Mouse (Mus musculus): ENCODE measurements around the gene Fam136a. TPM values are rescaled to one million over a fixed set of nuclear protein-coding genes. Genes with fewer than 3 reads are reported as not detected.
"Not testable (repeated sequence)": the region's sequence is repeated elsewhere in the genome, so short reads cannot be mapped to it uniquely, and the experiment has no call there.

The Fam136a gene
- total RNA-seq, 2 experiments from 2014 or later: 31.3 to 35.0 TPM

DNA sequence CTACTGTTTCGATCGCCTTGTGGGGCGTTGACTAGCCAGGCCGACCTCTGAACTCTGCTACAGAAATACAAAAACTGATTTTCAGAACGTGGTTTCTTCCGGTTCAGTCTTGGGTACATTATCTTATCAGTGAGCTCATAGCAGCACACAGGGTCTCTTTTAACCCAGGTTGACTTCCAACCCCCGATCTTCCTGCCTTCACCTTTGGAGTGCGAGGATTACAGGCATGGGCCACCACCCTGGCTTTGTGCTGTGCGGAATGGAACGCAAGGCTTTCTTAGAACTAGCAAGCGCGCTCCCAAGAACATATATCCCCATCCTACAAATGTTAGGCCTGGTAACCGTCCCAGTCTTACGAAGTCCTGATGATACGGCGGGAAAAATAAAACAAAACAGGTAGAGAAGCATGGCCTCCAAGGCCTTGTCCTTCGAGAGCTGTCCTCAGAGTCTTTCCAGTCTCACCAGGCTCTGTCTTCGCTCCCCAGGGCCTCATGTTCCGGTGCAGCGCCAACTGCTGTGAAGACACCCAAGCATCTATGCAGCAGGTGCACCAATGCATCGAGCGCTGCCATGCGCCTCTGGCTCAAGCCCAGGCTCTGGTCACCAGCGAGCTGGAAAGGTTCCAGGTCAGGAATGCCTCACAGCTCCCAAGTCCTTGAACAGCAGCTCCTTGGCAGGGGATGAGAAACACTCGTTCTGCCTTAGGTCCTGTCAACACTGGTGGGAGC is 843 bp downstream of the Fam136a start:
- DNase-seq (ENCODE audit: low spot score in 2 of 2): peak; percentile 24 to 48

DNA sequence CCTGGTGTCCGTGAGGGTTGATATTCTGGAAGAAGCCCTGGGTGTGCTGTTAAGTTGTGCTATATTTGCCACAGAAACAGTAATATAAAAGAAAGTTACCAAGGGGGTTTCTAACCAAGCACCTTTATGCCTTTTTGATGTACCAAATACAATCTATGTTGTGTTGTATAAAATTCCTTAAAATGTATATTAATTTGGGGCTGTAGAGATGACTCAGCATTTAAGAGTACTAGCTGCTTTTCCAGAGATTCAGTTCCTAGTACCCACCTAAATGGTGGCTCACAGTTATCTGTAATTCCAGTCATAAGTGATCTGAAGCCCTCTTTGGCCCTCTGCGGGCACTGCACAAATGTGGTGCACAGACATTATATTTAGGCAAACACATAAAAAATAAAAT is 1.4 kb downstream of the Fam136a start:
- no peak for DNase-seq (ENCODE audit: low spot score in 2 of 2)

DNA sequence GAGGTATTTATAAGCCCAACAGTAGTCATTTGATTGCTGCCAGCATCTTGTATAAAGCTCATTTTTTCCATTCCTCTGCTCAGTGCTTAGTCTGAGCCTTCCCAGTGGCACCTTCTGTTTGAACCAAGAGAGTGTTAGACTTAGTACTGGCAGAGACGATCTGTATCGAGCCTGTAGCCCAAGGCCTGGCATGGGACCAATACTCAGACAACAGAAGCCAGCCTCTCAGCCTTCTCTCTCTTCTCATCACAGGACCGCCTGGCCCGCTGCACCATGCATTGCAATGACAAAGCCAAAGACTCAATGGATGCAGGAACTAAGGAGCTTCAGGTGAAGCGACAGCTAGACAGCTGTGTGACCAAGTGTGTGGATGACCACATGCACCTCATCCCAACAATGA is 3.0 kb downstream of the Fam136a start:
- DNase-seq (ENCODE audit: low spot score in 2 of 2): no peak

DNA sequence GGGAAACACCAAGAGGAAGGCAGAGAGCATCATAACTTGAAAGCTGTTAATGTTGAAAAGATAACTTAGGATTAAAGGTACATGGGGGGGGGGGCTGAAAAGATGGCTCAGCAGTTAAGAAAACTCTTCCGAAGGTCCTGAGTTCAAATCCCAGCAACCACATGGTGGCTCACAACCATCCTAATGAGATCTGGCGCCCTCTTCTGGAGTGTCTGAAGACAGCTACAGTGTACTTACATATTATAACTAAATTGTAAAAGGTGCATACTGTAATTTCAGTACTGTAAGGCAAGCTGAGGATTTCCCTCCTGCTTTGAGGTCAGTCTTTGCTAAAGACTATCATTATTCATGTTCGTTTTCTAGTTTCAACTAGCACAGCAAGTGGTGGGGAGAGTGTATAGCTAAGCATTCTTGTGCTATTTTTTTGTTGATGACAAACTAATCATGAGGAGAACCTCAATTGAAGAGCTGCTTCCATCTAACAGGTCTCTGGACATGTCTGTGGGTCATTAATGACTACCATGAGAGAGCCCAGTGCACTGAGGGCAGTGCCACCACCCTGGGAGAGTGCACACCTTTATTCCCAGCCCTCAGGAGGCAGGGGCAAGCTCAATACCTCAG is 4.8 kb downstream of the Fam136a start:
- no peak for DNase-seq (ENCODE audit: low spot score in 2 of 2)

DNA sequence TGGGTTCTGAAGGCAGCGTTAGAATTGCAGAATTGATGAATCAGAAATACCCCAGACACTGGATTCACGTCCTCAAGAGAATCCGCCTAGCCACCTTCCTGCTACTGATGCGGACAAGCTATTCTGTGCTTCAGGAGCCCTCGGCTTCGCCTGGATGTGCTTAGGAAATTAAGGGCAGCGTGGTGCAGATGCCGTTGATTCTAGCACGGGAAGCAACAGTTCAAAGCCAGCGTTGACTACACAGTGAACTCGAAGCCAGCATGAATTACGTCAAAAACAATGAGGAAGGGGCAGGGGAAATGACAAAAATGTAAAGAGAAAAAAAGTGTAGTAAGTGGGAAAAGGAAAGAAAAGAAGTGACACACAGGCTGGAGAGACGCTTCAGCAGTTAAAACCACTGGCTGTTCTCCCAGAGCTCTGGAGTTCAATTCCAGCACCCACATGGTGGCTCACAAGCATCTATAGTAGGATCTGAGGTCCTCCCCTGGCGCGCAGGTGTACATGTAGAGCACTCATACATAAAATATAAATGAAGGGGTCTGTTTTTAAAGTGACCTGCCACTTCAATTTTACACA is 5.4 kb downstream of the Fam136a start, which contains the start of gene Snrpg:
Gene Snrpg, plus strand, starts transcription at position 541 of the 576 bp plus-strand sequence.
- DNase-seq (ENCODE audit: low spot score in 2 of 2): no peak

DNA sequence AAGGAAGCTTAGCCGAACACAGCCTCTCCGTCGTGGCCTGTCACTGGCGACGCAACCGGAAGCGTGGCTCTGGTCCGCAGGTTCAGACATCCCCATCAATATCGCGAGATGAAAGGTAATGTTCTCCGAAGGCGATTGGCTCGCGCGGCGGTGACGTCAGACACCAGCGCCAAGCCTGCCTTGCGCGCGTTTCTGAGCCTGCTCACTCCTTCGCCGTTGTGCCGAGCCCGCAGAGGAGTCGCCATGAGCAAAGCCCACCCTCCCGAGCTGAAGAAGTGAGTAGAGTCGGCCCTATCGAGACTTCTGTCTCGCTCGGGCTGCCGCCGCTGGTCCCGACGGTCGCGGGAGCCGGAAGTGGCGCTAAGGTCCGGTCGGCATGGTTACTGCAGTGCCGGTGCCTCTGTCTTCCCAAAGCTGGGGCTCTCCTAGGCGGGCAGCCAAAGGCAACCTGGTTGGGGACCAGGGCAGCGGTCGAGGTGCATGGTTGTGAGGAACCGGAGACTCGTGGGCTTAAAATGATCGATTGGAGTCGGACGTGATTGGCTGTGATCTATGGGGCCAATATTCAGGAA is 6.0 kb downstream of the Fam136a start:
- peak; percentile 95 to 98 for DNase-seq (ENCODE audit: low spot score in 2 of 2)

DNA sequence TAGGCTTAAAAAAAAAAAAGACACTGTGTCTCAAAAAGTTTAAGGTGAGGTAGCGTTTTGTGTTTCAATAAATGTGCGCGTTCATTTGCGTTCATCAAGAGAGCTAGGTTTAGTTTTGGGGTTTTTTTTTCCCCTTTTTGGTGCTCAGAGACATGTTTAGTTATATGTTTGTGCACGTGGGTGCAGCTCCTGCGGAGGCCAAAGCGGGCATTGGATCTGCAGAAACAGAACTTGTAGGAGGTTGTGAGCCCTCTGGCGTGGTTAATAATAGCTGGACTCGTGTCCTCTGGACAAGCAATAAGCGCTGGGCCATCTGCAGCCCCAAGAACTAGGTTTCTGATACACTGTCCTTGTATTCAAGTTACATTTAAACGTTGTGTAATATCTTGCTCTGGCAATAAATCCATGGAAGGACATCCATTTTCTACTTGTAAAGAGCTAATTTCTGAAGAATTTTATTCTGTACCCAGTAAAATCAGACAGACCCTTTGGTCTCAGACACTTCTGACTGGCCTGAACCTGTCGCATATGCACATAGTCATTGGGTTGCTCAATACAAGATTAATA is 6.6 kb downstream of the Fam136a start:
- no peak for DNase-seq (ENCODE audit: low spot score in 2 of 2)

DNA sequence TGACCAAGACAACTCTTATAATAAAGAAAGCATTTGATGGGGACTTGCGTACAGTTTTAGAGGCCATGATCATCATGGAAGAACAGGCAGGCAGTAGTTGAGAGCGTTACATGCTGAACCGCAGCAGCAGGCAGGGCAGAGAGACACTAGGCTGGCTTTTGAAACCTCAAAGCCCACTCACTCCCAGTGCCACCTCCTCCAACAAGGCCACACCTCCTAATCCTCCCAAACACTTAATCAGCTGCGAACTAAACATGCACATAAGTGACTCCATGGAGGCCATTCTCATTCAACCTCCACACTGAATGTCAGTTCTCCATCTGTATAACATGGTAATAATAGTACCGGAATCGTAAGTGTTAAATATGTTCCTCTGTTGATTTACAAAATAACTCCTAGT is 8.1 kb downstream of the Fam136a start:
- DNase-seq (ENCODE audit: low spot score in 2 of 2): no peak

DNA sequence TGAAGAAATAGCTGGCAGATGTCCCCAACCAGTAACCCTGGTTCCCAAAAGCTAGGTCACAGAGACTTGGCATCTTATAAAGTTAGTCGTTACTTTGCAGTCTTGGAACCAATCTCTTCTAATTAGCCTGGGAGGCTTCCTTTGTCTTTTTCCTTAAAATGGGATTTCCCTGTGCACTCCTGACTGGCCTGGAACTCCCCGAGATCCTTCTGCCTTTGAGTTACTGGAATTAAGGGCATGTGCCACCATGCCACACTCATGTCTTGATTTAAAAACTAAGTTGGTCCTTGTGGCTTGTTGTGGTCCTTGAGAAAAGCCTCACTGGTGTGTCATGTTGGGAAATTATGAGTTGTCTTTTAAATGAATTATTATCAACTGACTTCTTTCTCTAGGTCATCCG is 12.9 kb downstream of the Fam136a start:
- DNase-seq (ENCODE audit: low spot score in 2 of 2): no peak

DNA sequence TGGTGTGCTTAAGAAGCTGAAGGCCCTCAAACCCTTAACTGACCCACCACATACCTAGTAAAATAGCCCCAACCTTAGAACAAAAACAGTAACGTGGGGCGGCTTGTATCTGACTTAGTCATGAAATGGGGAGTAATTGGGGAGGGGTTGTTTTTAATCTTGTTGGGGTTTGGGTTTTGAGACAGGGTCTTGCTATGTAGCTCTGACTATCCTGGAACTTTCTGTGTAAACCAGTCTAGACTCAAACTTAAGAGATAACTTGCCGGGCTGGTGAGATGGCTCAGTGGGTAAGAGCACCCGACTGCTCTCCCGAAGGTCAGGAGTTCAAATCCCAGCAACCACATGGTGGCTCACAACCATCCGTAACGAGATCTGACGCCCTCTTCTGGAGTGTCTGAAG is 14.7 kb downstream of the Fam136a start:
- not testable (repeated sequence) for DNase-seq (ENCODE audit: low spot score in 2 of 2)

DNA sequence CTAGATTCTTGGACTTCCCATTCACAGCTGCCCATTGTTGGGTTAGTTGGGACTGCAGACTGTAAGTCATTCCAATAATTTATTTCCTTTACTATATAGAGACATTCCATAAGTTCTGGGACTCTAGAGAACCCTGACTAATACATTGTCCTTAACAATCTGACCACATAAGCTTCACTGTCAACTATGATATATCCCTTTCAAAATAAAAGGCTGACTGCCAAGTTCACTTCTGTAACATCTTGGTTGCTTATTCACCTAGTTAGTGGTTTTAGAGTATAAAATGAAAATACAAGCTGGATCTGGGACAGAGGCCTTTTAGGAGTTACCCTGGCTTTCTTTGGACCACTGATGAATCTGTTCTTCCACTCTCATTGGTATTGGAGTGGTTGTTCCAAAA is 17.1 kb downstream of the Fam136a start:
- DNase-seq (ENCODE audit: low spot score in 2 of 2): no peak

DNA sequence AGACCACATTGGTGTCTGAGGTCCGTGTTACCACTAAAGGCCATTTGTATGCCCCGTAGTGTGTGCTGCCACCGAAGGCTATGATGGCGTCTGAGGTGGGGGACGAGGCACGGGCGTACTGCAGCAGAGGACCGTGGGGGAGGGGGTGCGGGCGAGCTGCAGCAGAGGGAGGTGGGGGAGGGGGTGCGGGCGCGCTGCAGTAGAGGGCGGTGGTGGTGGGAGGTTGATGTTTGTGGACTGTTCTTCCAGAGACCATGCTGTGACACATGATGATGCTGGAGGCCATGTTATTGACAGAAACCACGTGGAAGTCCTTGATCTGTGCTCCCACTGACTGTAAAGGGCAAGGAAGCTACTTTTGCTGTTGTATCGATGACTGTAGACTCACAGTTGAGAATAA is 17.9 kb downstream of the Fam136a start:
- no peak for DNase-seq (ENCODE audit: low spot score in 2 of 2)

DNA sequence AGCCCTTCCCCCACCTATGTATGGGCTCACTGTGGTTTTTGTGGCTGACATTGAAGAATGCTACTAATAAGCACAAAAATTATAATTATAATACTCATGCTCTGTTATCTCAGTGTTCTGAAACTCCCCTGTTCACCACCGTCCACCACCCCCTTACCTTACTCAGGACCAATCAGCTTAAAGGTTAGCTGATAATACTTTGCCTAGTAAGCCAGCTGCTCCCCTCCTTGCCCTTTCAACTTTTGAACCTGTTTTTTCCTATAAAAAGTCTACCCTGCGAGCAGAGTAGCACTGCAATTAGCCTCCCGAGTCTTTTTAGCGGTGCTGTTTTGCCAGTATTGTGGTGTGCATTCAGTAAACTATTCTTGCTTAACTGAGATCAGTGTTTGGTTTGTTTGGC is 19.2 kb downstream of the Fam136a start:
- DNase-seq (ENCODE audit: low spot score in 2 of 2): no peak

DNA sequence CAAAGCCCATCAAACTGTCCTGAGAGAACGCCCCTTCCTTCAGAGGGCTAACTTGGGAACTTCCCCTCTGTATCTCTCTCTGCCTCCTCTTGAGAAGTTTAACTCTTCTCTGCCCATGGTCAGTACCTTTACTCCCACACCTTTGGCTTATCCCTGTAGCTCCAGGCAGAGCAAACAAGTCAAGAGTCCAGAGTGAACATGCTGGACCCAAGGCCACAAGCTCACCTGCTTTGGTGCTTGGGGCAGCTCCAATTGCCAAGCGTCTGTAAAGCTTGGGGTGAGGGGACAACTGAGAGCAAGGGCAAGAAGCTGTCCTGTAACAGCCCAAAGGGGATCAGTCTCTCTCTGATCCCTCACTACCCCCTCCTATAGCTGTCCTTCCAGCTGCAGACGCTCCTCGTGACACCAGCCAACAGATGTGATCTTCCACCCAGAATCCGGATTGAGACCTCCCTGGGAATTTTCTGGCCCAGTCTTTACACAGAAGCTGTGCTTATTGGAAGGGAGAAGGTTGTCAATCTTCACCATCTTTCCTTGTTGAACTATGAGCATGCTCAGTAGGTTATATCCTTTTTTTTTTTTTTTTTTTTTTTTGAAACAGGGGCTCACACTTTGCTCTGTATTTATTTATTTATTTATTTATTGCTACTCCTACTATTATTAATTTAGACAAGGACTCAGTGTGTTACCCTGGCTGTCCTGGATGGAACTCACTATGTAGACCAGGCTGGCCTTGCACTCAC is 20.1 kb downstream of the Fam136a start:
- no peak for DNase-seq (ENCODE audit: low spot score in 2 of 2)

DNA sequence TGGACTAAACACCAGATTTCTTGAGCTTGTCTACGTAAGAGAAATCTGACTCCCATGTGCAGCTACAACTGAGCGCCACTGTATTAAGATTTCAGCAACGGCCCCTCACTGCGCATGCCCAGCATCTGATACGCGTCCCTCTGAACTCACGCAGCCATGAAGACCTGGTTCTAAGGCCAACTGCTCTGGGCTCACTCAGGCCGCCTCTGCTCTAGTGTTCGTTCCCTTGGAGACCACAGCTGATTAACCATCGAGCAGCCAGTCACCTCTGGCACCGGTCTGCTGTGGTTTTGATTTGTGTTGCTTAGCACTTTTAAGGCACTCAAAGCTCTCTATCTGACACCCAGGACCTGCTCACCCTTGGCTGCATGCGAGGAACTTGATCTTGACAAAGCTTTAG is 21.9 kb downstream of the Fam136a start:
- no peak for DNase-seq (ENCODE audit: low spot score in 2 of 2)

DNA sequence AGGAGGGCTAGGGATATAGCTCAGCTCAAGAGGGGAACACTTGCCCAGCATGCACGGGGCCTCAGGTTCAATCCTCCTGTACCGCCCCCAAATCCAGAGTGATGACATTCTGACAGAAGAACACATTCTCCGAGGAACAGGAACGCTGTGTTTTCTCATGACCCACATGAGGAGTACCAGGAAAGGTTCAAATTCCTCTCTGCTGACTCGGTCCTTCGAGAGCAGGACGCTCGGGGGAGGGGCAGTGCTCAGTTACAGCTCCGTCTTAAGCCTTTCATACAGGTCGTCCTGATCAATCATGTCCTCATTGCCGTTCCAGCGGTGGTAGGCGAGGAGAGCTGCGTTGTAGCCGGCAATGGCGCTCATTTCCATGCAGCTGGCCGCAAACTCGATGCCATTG is 23.0 kb downstream of the Fam136a start:
- no peak for DNase-seq (ENCODE audit: low spot score in 2 of 2)

DNA sequence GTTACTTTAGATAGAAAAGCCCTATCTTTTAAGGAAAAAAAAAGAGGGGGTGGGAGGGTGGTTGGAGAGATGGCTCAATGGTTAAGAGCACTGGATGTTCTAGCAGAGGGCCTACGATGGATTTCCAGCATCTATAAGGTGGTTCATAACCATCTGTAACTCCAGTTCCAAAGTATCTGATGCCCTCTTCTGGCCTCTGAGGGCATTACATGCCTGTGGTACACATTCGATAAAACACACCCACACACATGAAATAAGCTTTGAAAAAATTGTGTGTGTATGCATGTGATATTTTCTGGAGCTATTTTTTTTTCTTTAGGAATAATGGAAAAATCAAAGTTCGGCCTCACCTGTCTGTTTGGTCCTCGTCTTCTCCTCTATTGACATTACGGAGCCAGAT is 25.9 kb downstream of the Fam136a start:
- DNase-seq (ENCODE audit: low spot score in 2 of 2): no peak

DNA sequence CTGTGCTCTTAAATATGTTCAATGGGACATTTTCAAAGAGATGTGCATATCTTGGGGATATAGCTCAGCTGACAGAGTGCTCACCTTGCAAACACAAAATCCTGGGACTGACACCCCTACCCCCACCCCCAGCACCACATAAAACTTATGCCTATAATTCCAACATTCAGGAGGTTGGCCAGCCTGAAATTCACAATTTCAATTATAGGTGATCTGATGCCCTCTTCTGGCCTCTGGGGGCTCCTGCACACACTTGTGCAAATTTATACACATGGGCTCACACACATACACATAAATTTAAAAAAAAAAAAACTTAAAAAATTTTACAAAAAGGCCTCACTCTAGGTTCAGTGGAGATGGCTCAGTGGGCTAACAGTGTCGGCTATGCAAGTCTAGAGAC is 27.7 kb downstream of the Fam136a start:
- DNase-seq (ENCODE audit: low spot score in 2 of 2): no peak

DNA sequence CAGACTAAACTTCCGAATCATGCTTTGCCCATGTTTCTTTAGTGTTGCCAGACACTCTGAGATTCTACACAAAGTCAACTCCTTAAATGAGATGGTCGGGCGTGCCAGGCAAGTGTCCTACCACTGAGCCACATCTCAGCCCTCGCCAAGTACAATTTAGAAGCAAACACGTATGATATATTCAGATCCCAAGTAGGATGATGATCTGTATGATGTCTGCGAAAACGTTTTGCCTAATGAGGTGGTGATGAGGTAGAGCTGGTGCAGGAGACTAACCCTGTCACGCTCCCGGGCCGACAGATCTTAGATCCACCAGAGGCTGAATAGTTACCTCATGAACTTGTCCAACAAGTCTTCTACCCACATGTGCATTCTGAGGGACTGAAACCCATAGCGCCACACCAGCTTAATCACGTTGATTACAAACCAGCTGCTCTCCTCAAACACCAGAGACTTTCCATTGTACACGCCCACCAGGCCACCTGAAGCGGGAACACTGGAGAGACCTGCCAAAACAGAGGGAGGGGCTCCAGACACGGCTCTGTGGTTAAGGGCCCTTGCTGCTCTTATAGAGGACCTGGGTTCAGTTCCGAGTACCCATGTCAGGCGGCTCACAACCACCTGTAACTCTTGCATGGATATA is 28.8 kb downstream of the Fam136a start:
- no peak for DNase-seq (ENCODE audit: low spot score in 2 of 2)

DNA sequence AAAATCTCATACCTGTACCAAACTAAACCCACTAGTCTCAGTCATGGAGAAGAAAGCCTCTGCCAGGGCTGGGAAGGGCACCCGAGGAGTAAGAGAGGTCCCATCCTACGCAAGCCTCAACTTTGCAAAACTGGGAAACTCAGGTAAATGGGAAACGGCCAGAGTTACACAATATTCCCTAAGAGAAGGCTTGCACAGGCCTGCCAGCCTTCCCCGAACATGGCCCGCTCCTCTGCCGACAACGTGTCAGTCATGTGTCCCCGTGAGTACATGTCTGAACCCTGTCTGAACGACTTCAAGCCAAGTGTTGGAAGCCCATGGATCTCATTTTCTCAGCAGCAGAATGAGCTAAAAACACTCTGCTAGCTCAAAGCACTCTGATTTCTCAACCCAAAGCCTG is 29.6 kb downstream of the Fam136a start:
- no peak for DNase-seq (ENCODE audit: low spot score in 2 of 2)

DNA sequence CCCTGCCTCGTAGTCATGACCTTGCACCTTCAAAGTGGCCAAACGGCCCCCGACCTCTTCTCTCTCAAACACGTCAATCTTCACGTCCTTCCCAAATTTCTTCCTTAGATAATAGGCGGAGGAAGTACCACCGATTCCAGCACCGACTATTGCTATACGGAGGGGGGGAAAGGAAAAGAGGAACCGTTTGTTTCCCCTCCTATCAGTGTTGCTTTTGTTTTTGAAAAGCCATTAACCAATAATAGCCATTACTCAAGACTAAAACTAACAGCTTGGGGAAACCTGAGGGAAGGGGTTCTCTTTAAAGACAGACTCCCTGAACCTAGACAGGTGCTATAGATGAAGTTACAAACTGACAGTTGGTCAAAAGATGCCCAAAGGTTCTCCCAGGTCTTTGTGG is 30.5 kb downstream of the Fam136a start:
- no peak for DNase-seq (ENCODE audit: low spot score in 2 of 2)

All from layer of hippocampus, postnatal 14 days (tissue).